ENCODE assay signal across 9 mouse cellular contexts in the genomic region with DNA sequence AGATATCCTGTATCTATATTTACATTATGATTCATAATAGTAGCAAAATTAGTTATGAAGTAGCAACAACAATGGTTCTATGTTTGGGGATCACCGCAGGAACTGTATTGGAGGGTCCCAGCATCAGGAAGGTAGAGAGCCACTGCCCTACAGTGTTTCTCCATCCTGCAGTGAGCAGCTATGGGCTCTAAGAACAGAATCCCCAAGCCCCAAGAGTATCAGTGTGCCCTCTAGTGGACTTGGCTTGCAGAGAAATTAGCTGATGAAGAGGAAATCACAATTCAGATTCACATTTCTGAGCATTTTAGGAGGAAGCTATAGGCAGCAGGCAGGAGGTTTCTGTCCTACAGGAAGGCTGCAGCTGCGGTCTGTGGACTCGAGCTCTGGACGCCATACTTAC.
DNase-seq lines count a peak whose midpoint lies in the region; ATAC-seq lines count a peak whose summit lies in the region.
"Had no signal": no experiment of that assay in that cellular context is flagged by ENCODE, and none has a peak within 500 bp of the region (broad histone marks: within the 10 kb centered on the region; RNA-seq: fewer than 3 reads in every experiment).

No protein-coding gene starts in this region.

- no peaks in the 10 kb centered on the region for H3K4me1 ChIP-seq in embryonic facial prominence, embryonic 14.5 days (ENCODE audit: control insufficient read depth, insufficient read depth, low read length)
- H3K4me1 ChIP-seq: neural tube, embryonic 12.5 days had no signal

- H3K36me3 ChIP-seq in embryonic facial prominence, embryonic 14.5 days (ENCODE audit: control insufficient read depth, insufficient read depth, low read length): peaks cover 83% of the 10 kb centered on the region

- 89% methylated on average over 4 of the region's 4 CpGs for WGBS in embryonic facial prominence, embryonic 14.5 days

- H3K27me3 ChIP-seq in embryonic facial prominence, embryonic 14.5 days (replicated peaks; ENCODE audit: control insufficient read depth, insufficient read depth, low read length): no peaks in the 10 kb centered on the region
- H3K27me3 ChIP-seq: neural tube, embryonic 12.5 days had no signal

- H3K27ac ChIP-seq in embryonic facial prominence, embryonic 14.5 days (replicated peaks; ENCODE audit: low read depth, low read length): no peak overlapping the region
- H3K27ac ChIP-seq: neural tube, embryonic 12.5 days had no signal

- no peak for ATAC-seq in embryonic facial prominence, embryonic 14.5 days (ENCODE audit: low read depth)
- ATAC-seq in megakaryocyte progenitor cell, adult 5-6 weeks (replicated peaks; ENCODE audit: poor library complexity): 0 out of 2 replicates have a peak, but pooled peaks have one; percentile 18

- H3K4me2 ChIP-seq in embryonic facial prominence, embryonic 14.5 days (ENCODE audit: low read depth, low read length): no peak overlapping the region
- H3K4me2 ChIP-seq: neural tube, embryonic 12.5 days had no signal

- H3K9ac ChIP-seq in embryonic facial prominence, embryonic 14.5 days (ENCODE audit: low read depth, low read length): no peak overlapping the region
- H3K9ac ChIP-seq: neural tube, embryonic 12.5 days had no signal

- peak; percentile 45 for DNase-seq in heart, postnatal 4 days
- DNase-seq in heart, adult 8-10 months (ENCODE audit: low spot score): no peak
- DNase-seq in spleen, postnatal 36 days (ENCODE audit: low spot score in 2 of 2): peak; percentile 32 to 43
- no peak for DNase-seq in spleen, postnatal 4 days (ENCODE audit: low spot score in 2 of 2)
- DNase-seq in embryonic facial prominence, embryonic 14.5 days (ENCODE audit: low spot score): peak; percentile 39
- DNase-seq in urinary bladder, adult 18-20 months (ENCODE audit: low spot score in 2 of 2): no peak
- DNase-seq in gastrocnemius, postnatal 4 days (ENCODE audit: low spot score in 2 of 2): no peak

- H3K4me3 ChIP-seq in embryonic facial prominence, embryonic 14.5 days (ENCODE audit: low read depth, low read length): no peak overlapping the region
- H3K4me3 ChIP-seq: neural tube, embryonic 12.5 days had no signal

- no peaks in the 10 kb centered on the region for H3K9me3 ChIP-seq in embryonic facial prominence, embryonic 14.5 days (ENCODE audit: control insufficient read depth, low read length)
- H3K9me3 ChIP-seq: neural tube, embryonic 12.5 days had no signal

Comparison
In these comparisons a context has a peak if more than half of its experiments do, and no peak if none do; other contexts are left out.
1. DNase-seq: peak in heart, postnatal 4 days (single experiment), spleen, postnatal 36 days (2 of 2) and embryonic facial prominence, embryonic 14.5 days (single experiment); none in heart, adult 8-10 months (single experiment), spleen, postnatal 4 days (0 of 2), urinary bladder, adult 18-20 months (0 of 2) and gastrocnemius, postnatal 4 days (0 of 2).